Mouse (Mus musculus): ENCODE data around the gene 1700018B08Rik. TPM values are rescaled to one million over a fixed set of nuclear protein-coding genes. Genes with fewer than 3 reads are reported as not detected.

Gene 1700018B08Rik
- total RNA-seq, 2 experiments from 2014 or later, result not detected

- ATAC-seq (ENCODE audit: poor library complexity, severe bottlenecking), result no peak
Measured at GRCm38 (mm10) chr8:121563701-121564100, 19.6 kb upstream of the 1700018B08Rik start.

GRCm38 (mm10) chr8:121562941-121563351 is 18.8 kb upstream of the 1700018B08Rik start:
- no peak for ATAC-seq (ENCODE audit: poor library complexity, severe bottlenecking)

- ATAC-seq (ENCODE audit: poor library complexity, severe bottlenecking), result no peak
Measured at GRCm38 (mm10) chr8:121561636-121562345, 17.7 kb upstream of the 1700018B08Rik start.

- no peak for ATAC-seq (ENCODE audit: poor library complexity, severe bottlenecking)
Measured at GRCm38 (mm10) chr8:121560432-121561100, 16.4 kb upstream of the 1700018B08Rik start.

GRCm38 (mm10) chr8:121559801-121560200 is 15.7 kb upstream of the 1700018B08Rik start:
- ATAC-seq (ENCODE audit: poor library complexity, severe bottlenecking), result no peak

- no peak for ATAC-seq (ENCODE audit: poor library complexity, severe bottlenecking)
Measured at GRCm38 (mm10) chr8:121558538-121558937, 14.4 kb upstream of the 1700018B08Rik start.

GRCm38 (mm10) chr8:121557746-121558145 is 13.6 kb upstream of the 1700018B08Rik start:
- ATAC-seq (ENCODE audit: poor library complexity, severe bottlenecking), result no peak

- no peak for ATAC-seq (ENCODE audit: poor library complexity, severe bottlenecking)
Measured at GRCm38 (mm10) chr8:121553831-121554475, 9.8 kb upstream of the 1700018B08Rik start.

- ATAC-seq (ENCODE audit: poor library complexity, severe bottlenecking), result no peak
Measured at GRCm38 (mm10) chr8:121552506-121552905, 8.4 kb upstream of the 1700018B08Rik start.

- no peak for ATAC-seq (ENCODE audit: poor library complexity, severe bottlenecking)
Measured at GRCm38 (mm10) chr8:121551065-121551985, 7.2 kb upstream of the 1700018B08Rik start.

GRCm38 (mm10) chr8:121550056-121550455 is 5.9 kb upstream of the 1700018B08Rik start:
- ATAC-seq (ENCODE audit: poor library complexity, severe bottlenecking), result no peak

GRCm38 (mm10) chr8:121547132-121547531 is 3.0 kb upstream of the 1700018B08Rik start:
- ATAC-seq (ENCODE audit: poor library complexity, severe bottlenecking), result peak; percentile 96

- no peak for ATAC-seq (ENCODE audit: poor library complexity, severe bottlenecking)
Measured at GRCm38 (mm10) chr8:121544936-121545335, 816 bp upstream of the 1700018B08Rik start.

GRCm38 (mm10) chr8:121542901-121543300 is 1.2 kb downstream of the 1700018B08Rik start:
- no peak for ATAC-seq (ENCODE audit: poor library complexity, severe bottlenecking)

- no peak for ATAC-seq (ENCODE audit: poor library complexity, severe bottlenecking)
Measured at GRCm38 (mm10) chr8:121541862-121542261, 2.3 kb downstream of the 1700018B08Rik start.

- ATAC-seq (ENCODE audit: poor library complexity, severe bottlenecking), result no peak
Measured at GRCm38 (mm10) chr8:121532381-121532780, 11.7 kb downstream of the 1700018B08Rik start.

- ATAC-seq (ENCODE audit: poor library complexity, severe bottlenecking), result no peak
Measured at GRCm38 (mm10) chr8:121530639-121531038, 13.5 kb downstream of the 1700018B08Rik start.

- ATAC-seq (ENCODE audit: poor library complexity, severe bottlenecking), result no peak
Measured at GRCm38 (mm10) chr8:121528790-121529189, 15.3 kb downstream of the 1700018B08Rik start.

GRCm38 (mm10) chr8:121527751-121528150 is 16.4 kb downstream of the 1700018B08Rik start:
- no peak for ATAC-seq (ENCODE audit: poor library complexity, severe bottlenecking)

GRCm38 (mm10) chr8:121526811-121527550 is 17.1 kb downstream of the 1700018B08Rik start:
- ATAC-seq (ENCODE audit: poor library complexity, severe bottlenecking), result no peak
